Mouse (Mus musculus) testis, adult 2 months (tissue): ENCODE measurements at regions not wholly inside any gene's neighbourhood (a gene's known extent, or its start where the extent isn't known, plus 50 kb on each side); places are given as distances from the start of the nearest gene placed in this dataset.

Source experiments
- CTCF ChIP-seq: fragments of 200-500 bp; IDR thresholded peaks from 2 replicates; pipeline ENCODE4 v1.5.1; 2012; ENCODE audit warnings: low read depth, mild to moderate bottlenecking, inconsistent platforms, low read length, moderate library complexity; ENCODE audit not compliant: control insufficient read depth, insufficient read depth, insufficient replicate concordance
- POLR2A ChIP-seq: fragments of 200-500 bp; IDR thresholded peaks from 2 replicates; pipeline ENCODE4 v1.6.1; 2012; ENCODE audit warnings: low read depth, mild to moderate bottlenecking, inconsistent platforms, low read length, moderate library complexity; ENCODE audit not compliant: control insufficient read depth

DNA sequence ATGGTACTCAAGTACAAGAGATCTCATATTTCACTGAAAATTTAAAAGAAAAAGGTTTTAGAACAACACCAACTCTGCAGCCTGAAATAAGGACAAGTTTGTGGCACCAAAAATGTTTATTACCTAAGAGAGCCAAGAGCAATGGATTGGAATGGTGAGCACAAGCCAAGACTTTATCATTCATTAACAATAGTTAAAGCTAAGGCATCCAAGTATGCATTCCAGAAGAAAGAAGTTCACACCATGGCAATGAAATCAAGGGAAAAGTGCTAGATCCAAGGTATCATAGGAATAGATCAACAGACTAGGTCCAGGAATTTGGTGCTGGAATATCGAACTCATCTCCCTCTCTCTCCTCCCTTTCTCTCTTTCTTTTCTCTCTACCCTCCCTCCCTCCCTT lies 63.8 kb upstream of the P3h2 start:
- TF ChIP-seq POLR2A (no peak), CTCF (no peak)
